Mouse (Mus musculus): Measurements from ENCODE around the gene Pcp4l1. TPM values are rescaled to one million over a fixed set of nuclear protein-coding genes. Genes with fewer than 3 reads are reported as not detected.
A peak's percentile ranks its signal among the peaks of the same experiment; 100 is the strongest.

The Pcp4l1 gene
- total RNA-seq, 2 experiments from 2014 or later = 29.5 to 32.0 TPM

DNA sequence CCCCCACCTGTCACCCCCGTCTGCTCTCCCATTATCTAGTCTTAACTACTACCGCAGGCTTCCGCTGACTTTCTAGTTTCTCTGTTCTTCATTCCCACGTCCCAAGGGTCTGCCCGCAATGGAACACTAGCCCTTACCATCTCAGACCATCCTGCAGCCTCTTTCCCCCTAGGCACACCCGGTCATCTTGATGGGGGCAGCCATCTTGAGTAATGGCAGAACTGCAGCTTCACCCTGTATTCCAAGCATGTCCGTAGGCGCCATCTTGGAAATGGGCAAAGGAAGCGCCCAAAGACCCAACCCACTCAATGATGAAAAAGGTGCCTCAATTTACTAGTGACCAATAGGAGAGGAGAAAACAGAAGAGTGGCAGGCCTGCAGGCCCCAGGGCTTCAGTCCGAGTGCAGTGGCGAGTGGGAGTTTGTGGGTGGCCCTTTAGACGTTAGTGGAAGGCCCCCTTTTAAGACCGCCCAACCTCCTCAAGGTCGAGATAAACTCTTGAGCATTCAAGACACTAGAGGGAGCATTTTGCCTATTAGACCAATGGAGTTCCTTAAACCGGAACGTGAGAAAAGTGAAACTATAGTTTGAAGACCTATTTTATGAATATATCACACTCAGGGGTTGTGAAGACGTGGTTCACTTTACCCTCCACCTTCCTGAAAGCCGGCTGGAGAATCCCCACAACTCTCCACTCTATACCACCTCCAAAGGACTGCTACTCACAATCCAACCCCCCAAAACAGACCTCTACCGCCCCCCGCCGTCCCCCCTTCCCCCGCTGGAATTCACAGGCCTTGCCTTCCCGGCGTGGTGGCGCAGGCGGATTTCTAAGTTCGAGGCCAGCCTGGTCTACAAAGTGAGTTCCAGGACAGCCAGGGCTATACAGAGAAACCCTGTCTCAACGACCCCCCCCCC is 26.4 kb upstream of the Pcp4l1 start, which contains the start of gene Tomm40l:
Tomm40l (minus strand) TSS at position 277 of the 918 bp plus-strand sequence.
- peak; percentile 43 to 75 for DNase-seq (ENCODE audit: low spot score in 2 of 2)

DNA sequence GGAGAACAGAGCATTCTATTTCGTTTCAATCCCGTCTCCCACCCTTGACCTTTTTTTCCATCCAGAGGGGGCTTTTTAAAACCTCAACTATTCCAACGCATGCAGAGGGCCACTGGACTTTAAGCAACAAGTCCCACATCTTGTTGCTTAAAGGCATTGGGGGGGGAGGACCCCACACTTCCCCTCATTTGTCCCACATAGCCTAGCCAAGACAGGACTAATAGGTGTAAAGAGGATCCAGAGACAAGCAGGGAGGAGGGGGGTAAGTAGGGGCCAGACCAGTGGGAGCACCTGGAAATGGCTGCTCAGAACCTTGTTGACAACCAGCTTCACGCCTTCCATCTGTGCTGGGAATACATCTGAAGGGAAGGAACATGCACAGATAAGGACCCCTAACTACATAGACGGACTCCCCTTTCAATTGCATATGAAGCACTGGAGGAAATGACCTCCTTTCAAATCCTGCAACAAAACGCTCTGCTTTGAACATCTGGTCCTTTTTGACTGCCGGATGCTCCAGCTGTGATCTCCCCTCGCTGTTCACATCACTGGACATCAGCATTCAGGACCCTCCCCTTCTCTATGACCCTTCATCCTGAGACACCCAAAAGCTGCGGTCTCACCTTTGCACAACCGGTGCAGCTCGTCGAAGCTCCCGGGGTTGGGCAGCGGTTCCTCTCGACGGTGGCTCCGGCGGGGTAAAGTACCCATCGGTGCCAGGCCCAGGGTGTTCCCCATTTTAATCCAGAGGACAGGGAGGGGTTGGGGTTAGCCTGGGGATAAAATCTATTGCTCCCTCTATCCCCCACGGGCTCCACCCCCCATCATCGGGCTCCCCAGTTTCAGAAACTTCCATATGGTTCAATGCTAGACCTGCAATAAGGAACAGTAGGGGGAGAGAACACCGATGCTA is 25.5 kb upstream of the Pcp4l1 start:
- DNase-seq (ENCODE audit: low spot score in 2 of 2) = no peak

DNA sequence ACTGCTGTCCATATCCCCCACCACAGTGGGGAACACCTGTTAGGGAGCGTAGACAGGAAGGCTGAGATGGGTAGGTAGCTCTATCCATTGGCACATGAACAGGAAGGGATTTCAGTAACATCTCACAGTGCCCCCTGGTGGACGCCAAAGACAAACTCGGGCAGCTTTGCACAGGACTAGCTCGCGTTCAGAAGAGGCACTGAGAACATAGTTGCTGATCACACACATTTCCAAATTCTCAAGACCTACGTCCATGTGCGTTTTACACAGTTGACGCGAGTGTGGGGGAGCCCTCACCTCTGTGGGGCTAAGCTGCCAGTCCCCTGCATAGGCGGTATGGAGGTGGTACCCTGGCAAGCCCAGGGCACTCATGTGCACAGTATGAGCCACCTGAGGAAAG is 24.8 kb upstream of the Pcp4l1 start:
- peak; percentile 54 to 69 for DNase-seq (ENCODE audit: low spot score in 2 of 2)

DNA sequence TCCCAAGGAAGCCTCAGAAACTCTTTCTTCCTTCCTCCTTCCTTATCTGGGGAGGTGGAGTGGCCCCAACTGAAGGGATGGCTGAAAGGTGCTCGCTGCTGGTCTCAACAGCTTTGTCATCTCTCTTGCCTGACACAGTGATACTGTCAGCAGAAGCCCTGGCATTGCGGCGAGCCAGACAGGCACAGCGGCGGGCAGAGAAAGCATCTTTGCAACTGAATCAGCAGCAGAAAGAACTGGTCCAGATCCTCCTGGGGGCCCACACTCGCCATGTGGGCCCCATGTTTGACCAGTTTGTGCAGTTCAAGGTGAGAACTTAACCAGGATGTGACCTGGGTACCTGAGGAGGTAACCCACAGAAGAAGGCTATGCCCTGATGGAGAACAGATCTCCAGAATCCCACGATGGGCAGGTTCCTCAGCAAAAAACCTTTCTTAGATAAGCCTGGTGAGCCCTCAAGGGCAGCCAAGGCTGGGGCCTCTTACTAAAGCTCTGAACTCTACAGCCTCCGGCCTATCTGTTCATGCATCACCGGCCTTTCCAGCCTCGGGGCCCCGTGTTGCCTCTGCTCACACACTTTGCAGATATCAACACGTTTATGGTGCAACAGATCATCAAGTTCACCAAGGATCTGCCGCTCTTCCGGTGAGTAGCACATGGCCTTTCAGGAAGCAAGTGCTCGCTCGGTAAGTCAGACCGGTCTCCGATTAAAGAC is 20.3 kb upstream of the Pcp4l1 start:
- DNase-seq (ENCODE audit: low spot score in 2 of 2) = no peak

DNA sequence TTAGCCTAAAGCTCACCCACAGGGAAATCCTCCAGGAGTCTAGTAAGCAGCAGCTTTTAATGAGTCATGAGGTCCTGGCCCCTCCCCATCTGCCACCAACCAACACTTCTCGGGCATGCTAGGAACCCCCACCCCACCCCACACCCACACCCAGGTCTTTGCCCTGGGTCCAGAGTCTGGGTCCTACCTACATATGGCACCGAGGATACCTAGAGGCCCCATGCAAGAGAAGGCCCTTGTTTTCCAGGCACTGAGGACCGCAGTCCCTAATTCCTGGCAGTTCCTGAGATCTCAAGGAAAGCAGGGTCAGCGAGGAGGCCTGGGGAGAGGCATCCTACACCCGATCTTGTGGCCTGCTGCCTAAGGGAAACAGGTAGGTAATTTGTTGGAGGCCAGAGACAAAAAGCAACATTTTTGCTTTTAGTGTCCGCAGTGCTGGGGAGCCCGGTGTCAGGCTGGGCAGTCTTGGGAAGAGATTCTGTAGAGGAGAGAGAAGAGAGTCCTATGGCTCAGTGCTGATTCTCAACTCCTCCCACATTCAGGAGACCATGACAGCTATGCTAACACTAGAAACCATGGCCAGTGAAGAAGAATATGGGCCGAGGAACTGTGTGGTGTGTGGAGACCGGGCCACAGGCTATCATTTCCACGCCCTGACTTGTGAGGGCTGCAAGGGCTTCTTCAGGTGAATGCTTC is 17.9 kb upstream of the Pcp4l1 start, which contains the start of gene Nr1i3:
Nr1i3 (plus strand) TSS at position 170 of the 696 bp plus-strand sequence.
- no peak for DNase-seq (ENCODE audit: low spot score in 2 of 2)

DNA sequence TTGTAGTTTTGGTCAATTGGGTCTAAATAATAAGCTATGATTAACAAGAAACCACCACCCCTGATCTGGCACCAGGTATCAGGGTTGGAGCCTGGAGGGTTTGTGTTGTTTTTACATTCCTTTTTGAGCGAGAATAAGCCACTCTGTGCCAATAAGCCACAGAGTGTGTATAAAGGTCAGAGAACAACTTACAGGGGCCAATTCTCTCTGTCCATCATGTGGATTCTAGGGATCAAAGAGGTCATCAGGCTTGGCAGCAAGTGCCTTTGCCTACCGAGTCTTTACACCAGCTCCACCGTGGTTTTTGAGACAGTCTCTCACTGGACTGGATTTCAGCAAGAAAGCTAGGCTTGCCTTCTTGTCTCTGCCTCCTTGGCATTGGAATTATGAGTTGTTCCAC is 16.8 kb upstream of the Pcp4l1 start:
- DNase-seq (ENCODE audit: low spot score in 2 of 2) = no peak

DNA sequence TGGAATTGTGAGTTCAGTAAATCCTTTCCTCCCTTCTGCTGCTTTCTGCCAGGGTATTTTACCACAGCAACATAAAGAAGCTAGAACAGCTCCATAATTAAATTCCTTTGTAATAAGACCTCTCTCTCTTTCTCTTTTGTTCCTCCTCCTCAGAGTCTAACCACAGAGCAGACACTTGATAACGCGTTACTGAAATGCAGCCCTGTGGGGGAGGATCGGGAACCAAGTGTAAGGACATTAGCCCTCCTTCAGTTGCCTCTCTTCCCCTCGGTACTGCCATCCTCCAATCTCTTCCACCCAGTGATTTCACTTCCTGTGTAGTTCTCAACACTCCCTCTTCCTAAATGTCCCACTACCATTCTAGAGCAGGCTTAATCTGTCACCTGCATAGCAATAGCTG is 13.3 kb upstream of the Pcp4l1 start:
- no peak for DNase-seq (ENCODE audit: low spot score in 2 of 2)

DNA sequence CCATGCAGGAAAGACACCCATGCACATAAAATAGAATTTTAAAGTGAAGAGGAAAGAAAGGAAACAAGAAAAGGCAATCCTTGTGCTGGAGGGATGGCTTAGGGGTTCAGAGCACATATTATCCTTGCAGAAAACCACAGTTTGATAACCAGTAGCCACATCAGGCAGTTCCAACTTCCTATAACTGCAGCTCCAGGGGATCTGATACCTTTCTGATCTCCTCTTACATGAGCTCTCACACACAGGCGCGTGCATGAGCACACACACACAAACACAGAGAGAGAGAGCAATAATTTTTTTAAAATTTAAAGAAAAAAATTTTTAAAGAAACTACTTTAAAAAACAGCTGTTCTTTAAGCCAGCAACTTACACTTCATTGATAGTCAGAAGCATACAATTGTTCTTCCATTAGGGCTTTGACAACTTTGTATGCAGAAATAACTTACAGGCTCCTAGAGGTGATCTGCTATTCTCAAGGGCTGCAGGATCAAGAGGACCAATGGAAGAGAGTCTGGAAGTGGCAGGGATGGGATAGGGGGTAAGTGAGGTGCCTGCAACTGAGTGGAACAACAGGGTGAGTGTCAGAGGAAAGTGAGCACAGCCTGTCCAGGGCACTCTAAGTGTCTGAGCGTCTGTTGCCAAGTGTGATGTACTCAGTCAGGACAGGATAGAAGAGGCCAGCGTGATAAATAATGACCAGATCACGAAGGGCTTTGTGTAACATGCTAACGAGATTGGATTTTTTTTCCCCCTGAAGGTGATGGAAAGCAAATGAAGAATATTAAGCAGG is 9.8 kb upstream of the Pcp4l1 start:
- no peak for DNase-seq (ENCODE audit: low spot score in 2 of 2)

DNA sequence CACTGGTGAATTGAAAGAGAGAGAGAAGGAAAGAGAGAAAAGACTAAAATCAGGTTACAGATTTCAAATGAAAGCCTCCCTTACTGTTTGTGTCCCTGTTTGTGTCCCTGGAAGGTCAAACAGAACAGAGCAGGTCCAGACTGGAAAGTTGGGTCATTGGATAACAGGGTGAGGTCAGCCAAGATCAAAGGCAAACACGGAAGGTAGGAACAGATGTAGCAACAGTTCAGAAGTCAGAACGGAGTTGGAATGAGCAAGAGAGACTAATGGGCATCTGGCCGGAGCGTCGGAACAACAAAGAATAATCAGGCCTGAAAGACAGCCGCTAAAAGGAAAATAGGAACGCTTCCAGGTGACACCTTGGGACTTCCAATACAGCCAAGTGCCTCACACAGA is 8.2 kb upstream of the Pcp4l1 start:
- no peak for DNase-seq (ENCODE audit: low spot score in 2 of 2)

DNA sequence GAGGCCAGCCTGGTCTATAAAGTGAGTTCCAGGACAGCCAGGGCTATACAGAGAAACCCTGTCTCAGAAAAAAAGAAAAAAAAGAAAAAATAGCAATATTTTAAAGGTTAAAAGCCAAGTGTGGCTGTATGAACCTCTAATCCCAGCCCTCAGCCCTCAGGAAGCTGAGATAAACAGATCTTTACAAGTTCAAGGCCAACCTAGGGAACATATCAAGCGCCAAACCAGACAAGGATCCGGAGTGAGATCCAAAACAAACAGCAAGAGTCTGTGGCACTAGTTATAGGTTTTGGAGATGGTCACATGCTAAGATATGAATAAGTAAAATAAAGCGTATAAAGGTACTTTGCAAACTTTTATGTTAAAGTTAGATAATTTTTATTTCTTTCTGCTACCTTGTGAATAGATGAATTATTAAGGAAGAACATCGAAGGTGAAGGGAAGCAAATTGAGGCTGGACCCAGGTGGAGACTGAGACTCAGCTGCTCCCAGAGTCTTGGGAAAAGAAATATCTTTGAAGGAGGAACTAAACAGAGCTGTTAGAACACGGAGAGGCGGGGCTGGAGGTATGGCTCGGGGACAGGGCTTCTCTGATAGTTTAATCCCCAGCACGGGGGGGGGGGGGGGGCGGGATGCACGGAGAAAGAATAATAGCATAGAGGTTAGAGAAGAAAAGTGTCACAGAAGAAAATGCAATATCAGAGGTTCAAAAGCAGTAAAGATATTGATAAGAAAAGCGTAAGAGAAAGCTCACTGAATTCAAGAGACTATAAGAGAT is 7.6 kb upstream of the Pcp4l1 start:
- no peak for DNase-seq (ENCODE audit: low spot score in 2 of 2)

DNA sequence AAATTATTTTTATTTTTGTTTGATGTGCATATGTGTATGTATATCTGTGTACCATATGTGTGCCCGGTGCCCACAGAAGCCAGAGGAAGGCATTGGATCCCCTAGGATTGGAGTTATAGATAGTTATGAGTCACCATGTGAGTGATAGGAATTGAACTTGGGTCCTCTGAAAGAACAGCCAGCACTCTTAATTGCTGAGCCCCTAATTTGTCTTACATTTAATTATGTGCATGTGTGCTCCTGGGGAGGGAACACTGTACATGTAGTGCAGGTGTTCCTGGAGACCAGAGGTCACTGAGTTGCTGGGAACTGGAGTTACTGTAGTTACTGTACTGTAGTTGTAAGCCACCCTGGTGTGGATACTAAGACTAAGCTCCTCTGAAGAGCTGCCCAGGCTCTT is 4.7 kb upstream of the Pcp4l1 start:
- DNase-seq (ENCODE audit: low spot score in 2 of 2) = no peak

DNA sequence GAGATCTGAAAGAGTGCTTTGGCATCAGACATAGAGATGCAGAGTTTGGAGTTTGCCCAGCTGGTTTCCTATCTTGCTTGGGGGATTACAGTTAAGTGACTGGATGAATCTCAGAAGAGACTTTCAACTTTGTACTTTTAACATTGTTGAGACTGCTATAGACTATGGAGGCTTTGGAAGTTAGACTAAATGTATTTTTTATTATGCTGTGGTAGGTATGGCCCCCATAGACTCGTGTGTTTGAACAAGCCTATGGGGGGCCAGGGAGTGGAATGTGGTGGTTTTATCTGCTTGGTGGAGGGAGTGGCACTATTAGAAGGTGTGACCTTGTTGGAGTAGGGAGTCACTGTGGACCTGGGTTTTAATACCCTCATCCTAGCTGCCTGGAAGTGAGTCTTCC is 3.5 kb upstream of the Pcp4l1 start:
- DNase-seq (ENCODE audit: low spot score in 2 of 2) = no peak

DNA sequence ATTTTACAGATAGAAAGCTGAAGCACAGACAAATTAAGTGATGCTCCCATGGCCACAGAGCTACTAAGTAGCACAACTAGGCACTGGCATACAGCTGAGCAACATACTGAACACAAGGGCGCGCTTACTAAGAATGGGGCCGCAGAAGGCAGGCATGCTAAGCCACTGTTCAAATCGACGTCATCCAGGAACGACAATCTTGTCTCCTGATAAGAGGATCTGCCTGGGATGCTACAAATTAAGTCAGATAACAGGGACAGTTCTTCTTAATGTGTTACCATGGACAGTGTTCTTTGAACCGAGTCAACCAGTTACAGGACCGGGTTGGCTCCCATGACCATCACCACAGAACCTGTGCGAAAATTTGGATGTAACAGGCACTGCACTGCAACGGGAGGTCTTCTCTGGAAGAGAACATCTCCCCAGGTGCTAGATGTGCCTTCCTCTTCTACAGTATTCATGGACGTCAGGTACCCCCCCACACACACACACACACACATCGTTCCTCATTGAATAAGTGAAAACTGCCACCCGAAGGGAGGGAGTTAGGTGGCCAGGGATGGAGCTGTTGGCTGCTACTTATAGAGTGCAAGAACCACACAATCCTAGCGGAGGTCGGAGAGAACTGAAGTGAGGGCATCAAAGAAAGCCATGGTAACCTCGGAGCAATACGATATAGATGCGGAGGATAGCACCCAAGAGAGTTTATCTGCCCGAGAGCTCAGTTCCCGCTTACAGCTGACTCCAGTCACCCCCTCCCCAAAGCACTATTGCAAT is 834 bp downstream of the Pcp4l1 start:
- no peak for DNase-seq (ENCODE audit: low spot score in 2 of 2)

DNA sequence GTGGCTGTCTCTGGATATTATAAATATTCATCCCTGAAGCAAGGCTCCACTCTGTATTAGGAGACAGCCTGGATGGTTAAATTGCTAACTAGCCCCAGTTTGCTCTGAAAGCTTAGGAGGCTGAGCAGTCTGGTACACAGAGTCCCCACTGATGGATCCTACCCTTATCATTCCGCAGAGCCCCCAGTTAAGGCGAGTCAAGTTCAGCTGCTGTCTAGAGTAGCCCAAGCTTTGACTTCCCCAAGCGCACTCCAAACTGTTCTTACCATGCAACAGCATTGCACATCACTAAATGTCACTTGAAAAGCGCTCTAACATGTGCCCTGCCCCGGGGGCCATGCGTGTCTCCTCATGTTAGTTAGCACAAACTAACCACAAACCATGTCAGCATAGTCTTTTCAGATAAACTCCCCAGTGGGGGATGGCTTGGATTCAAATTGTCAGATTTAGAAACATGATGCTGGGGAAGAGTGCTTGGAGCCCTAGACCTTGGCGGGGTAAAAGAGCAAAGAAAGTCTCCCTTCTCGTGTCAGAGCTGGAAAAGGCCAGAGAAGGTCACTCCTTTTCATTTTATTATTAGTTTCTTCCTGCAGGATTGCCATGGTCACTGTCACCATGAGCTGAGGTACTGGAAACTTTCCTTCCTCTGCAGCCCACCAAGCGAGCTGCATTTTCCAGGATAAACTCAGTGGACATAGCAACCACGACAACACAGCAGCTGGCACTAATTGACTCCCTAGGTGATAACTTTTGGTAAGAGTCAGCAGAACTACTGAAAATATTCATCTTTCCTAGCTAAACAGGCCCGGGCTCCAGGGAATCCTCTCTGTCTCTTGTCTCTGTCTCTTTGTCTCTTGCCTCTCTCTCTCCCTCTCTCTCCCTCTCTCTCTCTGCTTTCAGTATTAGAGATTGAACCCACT is 1.9 kb downstream of the Pcp4l1 start:
- DNase-seq (ENCODE audit: low spot score in 2 of 2) = no peak

DNA sequence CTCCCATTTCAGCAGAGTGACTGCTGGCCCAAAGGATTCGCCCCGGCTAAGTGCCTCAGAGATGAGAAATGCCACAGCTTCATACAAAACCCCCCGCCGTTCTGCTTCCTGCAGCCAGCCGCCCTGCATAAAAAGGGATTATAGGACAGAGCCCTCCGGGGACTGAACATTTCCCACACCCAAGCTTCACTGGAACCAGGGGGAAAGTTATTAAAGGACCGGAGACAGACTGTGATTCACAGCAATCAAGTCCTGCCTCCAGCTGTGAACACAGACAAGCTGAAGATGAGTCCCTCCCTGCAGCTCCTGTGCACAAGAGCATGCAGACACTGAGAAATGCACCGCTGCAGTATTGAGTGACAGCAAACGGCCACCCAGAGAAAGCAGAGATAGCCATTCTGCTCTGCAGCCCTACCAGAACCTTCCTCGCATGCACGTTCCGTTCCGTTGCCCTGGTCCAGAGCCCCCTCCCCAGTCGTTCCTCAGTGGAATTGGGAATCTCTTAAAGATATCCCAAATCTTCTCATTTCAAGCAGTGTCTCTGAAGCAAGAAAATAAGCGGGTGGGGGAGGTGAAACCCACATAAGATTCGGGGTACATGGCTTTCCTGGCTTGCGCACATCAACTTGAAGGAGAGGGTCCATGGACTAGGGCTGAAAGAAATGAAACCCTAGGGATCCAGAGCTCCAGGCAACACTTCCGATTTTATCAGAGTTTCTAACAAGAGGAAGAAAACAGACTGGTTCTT is 2.8 kb downstream of the Pcp4l1 start:
- DNase-seq (ENCODE audit: low spot score in 2 of 2) = no peak

DNA sequence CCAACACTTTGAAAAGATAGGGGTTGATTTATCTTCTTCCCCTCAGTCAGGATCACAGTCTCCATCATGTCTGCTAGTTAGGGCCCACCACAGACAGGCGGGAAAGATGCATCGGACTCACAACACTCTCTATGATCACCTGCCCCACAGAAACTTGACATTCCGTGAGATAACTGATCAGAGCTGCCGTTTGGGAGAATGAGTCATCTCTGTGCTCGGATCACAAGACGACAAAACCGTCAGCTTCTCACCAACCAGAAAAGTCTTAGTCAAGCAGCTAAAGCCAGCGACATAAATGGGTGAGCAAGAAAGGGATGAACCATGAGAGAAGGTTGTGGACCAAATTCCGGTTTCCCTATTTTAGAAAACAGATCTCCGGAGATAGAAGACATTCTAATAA is 3.8 kb downstream of the Pcp4l1 start:
- no peak for DNase-seq (ENCODE audit: low spot score in 2 of 2)

Data from adrenal gland, postnatal 4 days (tissue).